Mouse (Mus musculus) heart, adult 2 months (tissue): ENCODE measurements around the gene March8. TPM values are rescaled to one million over a fixed set of nuclear protein-coding genes. Genes with fewer than 3 reads are reported as not detected.

Experiments used
- DNase-seq, 2 experiments: peaks; one replicate each; pipeline ENCODE4 v3.0.0; 2021
- H3K27ac ChIP-seq: fragments of 200-600 bp; 2 replicates; pipeline ENCODE4 v1.8.1; 2022
- H3K27me3 ChIP-seq: fragments of 200-500 bp; 2 replicates; pipeline ENCODE4 v1.6.1; 2012; ENCODE audit warnings: mild to moderate bottlenecking, low read length, inconsistent platforms, mixed read lengths; ENCODE audit not compliant: control insufficient read depth, insufficient read depth
- H3K36me3 ChIP-seq: fragments of 200-500 bp; 2 replicates; pipeline ENCODE4 v1.6.1; 2012; ENCODE audit warnings: low read length, inconsistent platforms; ENCODE audit not compliant: control insufficient read depth, insufficient read depth
- H3K4me1 ChIP-seq: fragments of 200-500 bp; 2 replicates; pipeline ENCODE4 v1.6.1; 2011; ENCODE audit warnings: low read length; ENCODE audit not compliant: control insufficient read depth, insufficient read depth
- H3K4me3 ChIP-seq: fragments of 200-600 bp; 2 replicates; pipeline ENCODE4 v1.8.1; 2022
- H3K79me2 ChIP-seq: fragments of 200-500 bp; replicated peaks from 2 replicates; pipeline ENCODE4 v1.6.1; 2012; ENCODE audit warnings: mild to moderate bottlenecking, inconsistent platforms, low read length, moderate library complexity, mixed read lengths; ENCODE audit not compliant: control insufficient read depth, insufficient read depth
- H3K9ac ChIP-seq: fragments of 200-500 bp; 2 replicates; pipeline ENCODE4 v1.6.1; 2012; ENCODE audit warnings: low read depth, mild to moderate bottlenecking, control low read depth, inconsistent platforms, low read length, mixed read lengths
- CTCF ChIP-seq: fragments of 200-600 bp; IDR thresholded peaks from 2 replicates; pipeline ENCODE4 v1.8.1; 2022; ENCODE audit warnings: antibody characterized with exemption, mild to moderate bottlenecking, moderate library complexity
- EP300 ChIP-seq: fragments of 200-500 bp; IDR thresholded peaks from 2 replicates; pipeline ENCODE4 v1.6.1; 2011; ENCODE audit warnings: low read depth, low read length, control low read depth; ENCODE audit not compliant: insufficient read depth
- POLR2A ChIP-seq: fragments of 200-500 bp; IDR thresholded peaks from 2 replicates; pipeline ENCODE4 v1.6.1; 2011; ENCODE audit warnings: mild to moderate bottlenecking, low read depth, low read length, control low read depth; ENCODE audit not compliant: insufficient read depth
- WGBS: fragments of 180-500 bp; shearing (Covaris S2); methylation state at CpG from one replicate; pipeline ENCODE4 v1.1.7; 2018; 5-methylcytosine and 5-hydroxymethylcytosine counted together
- intact Hi-C: fragments of 180-260 bp; cut with DNase I; formaldehyde crosslinking; loops from one replicate; pipeline ENCODE4 v1.15.1; 2025
- long read RNA-seq: library from polyadenylated mRNA; stranded (forward); transcript quantifications from one replicate; pipeline ENCODE4 v2.0.0, GENCODE M21; 2021
- polyA plus RNA-seq: library from polyadenylated mRNA; depleted of rRNA; stranded (reverse); fragments of >200 nt; gene quantifications from 2 replicates; pipeline ENCODE4 v1.2.3, GENCODE M21; 2012; rRNA removed
- total RNA-seq, 2 experiments: library from RNA; stranded (reverse); gene quantifications; 2 replicates each; pipeline ENCODE4 v1.2.3; 2021

Gene March8
- total RNA-seq (10 to 100 TPM; 38.4 to 43.9 TPM), polyA plus RNA-seq (27.8 and 46.2 TPM in 2 replicates)
- long read RNA-seq, full-length matches to known transcripts, result 16 of 32 reads
- long read RNA-seq, partial matches to known transcripts, result 2 of 32 reads
- long read RNA-seq, other reads (novel, unspliced or antisense), result 14 of 32 reads

DNA sequence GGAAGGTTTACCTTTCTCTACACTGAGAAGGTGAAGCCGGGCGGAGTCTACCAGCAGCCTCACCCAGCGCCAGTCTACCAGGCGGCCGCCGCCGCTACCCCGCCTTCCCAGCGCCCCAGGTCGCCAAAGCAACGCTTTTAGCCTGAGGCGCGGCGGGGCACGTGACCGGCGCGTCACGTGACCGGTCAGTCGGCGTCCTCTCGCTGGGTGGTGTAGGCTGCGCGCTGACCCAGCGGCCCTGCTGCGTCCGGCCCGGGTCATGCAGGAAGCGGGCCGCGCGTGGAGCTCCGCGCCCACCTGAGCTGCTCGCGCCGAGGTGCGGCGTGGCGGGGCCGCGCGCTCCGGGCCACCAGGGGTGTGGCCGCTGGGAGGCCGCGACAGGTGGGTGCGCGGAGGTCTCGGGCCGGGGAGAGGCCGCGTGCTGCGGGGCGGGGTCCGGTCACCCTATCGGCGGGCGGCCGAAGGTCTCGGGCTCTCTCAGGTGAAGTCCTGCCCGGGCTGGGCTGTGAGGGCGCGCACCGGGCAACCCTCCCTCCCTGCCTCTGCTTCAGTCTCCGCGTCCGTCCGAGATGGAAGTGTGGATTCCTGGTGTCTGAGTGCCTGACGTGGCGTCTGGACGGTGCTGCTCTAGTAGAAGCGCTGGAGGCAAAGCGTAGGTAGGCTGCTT is at the start of gene March8:
March8 (plus strand) TSS at position 190 of the 667 bp plus-strand sequence.
- Histone ChIP-seq H3K4me3 (peak within 1 kb of the TSS; percentile 90), H3K4me1 (no peaks in the 10 kb centered on the region), H3K36me3 (no peaks in the 10 kb centered on the region), H3K27ac (peak within 1 kb of the TSS; percentile 71), H3K9ac (peak within 1 kb of the TSS; percentile 79), H3K27me3 (no peaks in the 10 kb centered on the region), H3K79me2 (peaks cover 2% of the 10 kb centered on the region)
- intact Hi-C loops, result no loop called here
- WGBS, result under 1% methylated on average over 71 of the region's 75 CpGs
- peak; percentile 92 to 95 for DNase-seq
- TF ChIP-seq POLR2A (peak; percentile 59; the same call in 1 of the 2 replicates), EP300 (0 out of 2 replicates have a peak, but pooled peaks have one; percentile 17), CTCF (peak; percentile 36; the same call in 1 of the 2 replicates)

DNA sequence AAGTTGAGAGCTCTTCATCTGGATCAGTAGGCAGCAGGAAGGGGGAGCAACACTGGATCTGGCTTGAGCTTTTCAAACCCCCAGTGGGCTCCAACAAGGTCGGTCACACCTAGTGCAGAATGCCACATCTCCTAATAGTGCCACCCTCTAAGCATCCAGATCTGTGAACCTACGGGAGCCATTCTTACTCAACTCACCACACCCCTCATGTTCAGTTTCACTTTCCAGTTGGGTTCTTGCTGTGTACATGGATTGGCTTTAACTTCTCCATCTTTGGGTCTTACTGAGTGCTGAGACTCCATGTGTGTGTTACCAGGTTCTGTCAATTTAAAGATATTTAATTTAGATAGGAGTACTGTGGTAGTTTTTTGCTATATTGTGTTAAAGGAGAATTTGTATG is 26.4 kb upstream of the March8 start:
- intact Hi-C loops, result no loop called here
- no peak for TF ChIP-seq EP300
- no peak for TF ChIP-seq CTCF
- no peak for TF ChIP-seq POLR2A

DNA sequence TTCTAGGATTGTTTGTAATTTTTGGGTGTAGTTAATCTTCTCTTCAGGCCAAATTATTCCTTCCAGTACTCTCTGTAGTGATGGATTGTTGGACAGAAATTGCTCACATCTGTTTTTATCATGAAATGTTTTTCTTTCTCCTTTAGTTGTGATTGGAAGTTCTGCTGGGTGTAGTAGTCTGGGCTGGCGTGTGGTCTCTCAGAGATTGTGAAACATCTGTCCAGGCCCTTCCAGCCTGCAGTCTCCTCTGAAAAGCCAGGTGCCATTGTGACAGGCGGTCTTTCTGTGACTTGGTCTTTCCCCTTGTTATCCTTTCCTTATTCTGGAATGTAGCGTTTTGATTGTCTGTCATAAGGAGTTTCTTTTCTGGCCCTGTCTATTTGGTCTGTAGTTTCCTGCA is 18.6 kb upstream of the March8 start:
- no peak overlapping the region for H3K9ac ChIP-seq
- no peak overlapping the region for H3K27ac ChIP-seq
- intact Hi-C loops, result no loop called here
- no peak overlapping the region for H3K4me3 ChIP-seq
- no peaks in the 10 kb centered on the region for H3K79me2 ChIP-seq
- H3K4me1 ChIP-seq, result no peaks in the 10 kb centered on the region
- H3K27me3 ChIP-seq, result no peaks in the 10 kb centered on the region
- TF ChIP-seq CTCF, result no peak
- TF ChIP-seq EP300, result no peak
- TF ChIP-seq POLR2A, result no peak
- peak in 1 of 2 experiments; percentile 11 for DNase-seq
- WGBS, result 60% methylated on average over 3 of the region's 3 CpGs
- no peaks in the 10 kb centered on the region for H3K36me3 ChIP-seq

More for the DNA sequence above, 26.4 kb upstream of the March8 start:
- H3K27me3 ChIP-seq, result no peaks in the 10 kb centered on the region
- no peaks in the 10 kb centered on the region for H3K79me2 ChIP-seq
- H3K27ac ChIP-seq, result no peak overlapping the region
- H3K4me1 ChIP-seq, result no peaks in the 10 kb centered on the region
- H3K36me3 ChIP-seq, result no peaks in the 10 kb centered on the region
- WGBS, result 81% methylated on average over 2 of the region's 2 CpGs
- H3K9ac ChIP-seq, result no peak overlapping the region
- DNase-seq, result no peak
- H3K4me3 ChIP-seq, result no peak overlapping the region

DNA sequence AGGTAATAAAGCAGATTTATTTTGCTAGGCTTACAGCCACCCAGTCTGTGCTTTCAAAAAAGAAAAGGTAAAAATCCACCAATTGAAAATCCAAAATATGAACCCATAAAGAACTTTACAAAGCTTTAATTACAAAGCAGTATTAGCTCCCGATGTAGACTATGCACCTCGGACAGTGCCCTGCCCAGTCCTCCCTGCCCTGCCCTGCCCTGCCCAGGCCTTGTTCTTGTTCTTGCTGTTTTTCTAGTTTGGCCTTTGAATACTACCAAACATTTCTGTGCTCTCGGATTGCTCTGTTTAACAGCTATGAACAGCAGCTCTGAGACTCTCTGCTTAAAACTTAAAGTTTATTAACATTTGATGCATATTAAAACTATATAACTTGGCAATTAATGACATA is 11.2 kb upstream of the March8 start:
- no peaks in the 10 kb centered on the region for H3K27me3 ChIP-seq
- H3K9ac ChIP-seq, result no peak overlapping the region
- no peak for TF ChIP-seq POLR2A
- TF ChIP-seq CTCF, result no peak
- no peak for TF ChIP-seq EP300
- H3K79me2 ChIP-seq, result no peaks in the 10 kb centered on the region
- intact Hi-C loops, result loop anchor here (5.0 kb wide), 1 partner anchor 109 kb away; no protein-coding TSS in a partner anchor
- no peak overlapping the region for H3K4me3 ChIP-seq
- no peaks in the 10 kb centered on the region for H3K36me3 ChIP-seq
- H3K4me1 ChIP-seq, result no peaks in the 10 kb centered on the region
- DNase-seq, result no peak
- H3K27ac ChIP-seq, result no peak overlapping the region
- 79% methylated on average over 3 of the region's 3 CpGs for WGBS

DNA sequence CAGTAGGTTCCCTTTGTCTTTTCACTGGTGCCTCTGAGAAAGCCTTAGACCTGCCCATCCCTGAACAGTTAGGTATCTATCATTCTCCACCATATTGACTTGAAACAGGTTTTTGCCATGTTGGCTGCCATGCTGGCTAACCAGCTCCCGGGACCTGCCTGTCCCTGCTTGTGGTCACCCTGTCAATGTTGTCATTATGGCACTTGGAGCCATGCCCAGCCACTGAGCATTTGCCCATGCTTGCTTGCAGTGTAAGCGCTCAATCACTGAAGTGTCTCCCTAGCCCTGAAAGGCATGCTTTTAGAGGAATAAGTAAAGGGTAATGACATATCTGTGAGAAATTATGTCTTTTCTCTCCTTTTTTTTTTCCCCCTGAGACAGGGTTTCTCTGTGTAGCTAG is 6.4 kb upstream of the March8 start:
- Histone ChIP-seq H3K27me3 (no peaks in the 10 kb centered on the region), H3K36me3 (no peaks in the 10 kb centered on the region), H3K4me1 (no peaks in the 10 kb centered on the region), H3K9ac (no peak overlapping the region), H3K27ac (no peak overlapping the region), H3K4me3 (no peak overlapping the region), H3K79me2 (no peaks in the 10 kb centered on the region)
- 71% methylated on average over 2 of the region's 2 CpGs for WGBS
- no peak for DNase-seq
- intact Hi-C loops, result no loop called here
- TF ChIP-seq POLR2A, result no peak

DNA sequence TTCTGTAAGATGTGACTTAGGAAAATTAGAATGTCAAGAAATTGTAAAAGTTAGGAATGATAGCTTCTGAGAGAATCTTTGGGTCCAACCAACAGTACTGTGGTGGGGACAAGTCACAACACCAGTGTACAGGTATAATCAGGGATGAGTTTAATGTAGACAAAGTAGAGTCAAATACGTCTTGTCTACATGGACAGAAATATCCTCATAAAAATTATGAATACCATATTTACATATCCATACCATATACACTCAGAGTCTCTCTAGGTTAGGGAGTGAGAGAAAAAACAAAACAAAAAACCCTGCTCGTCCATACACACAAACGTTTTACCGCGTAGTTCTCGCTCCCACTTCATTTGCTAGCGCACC is 374 bp upstream of the March8 start:
- Histone ChIP-seq H3K9ac (peak overlapping the region; percentile 69; the same call in 1 of the 2 replicates), H3K27ac (no peak overlapping the region; the same call in 1 of the 2 replicates), H3K36me3 (no peaks in the 10 kb centered on the region), H3K79me2 (peaks cover 2% of the 10 kb centered on the region), H3K4me1 (no peaks in the 10 kb centered on the region), H3K27me3 (no peaks in the 10 kb centered on the region), H3K4me3 (peak overlapping the region; percentile 90)
- no peak for TF ChIP-seq EP300
- TF ChIP-seq CTCF, result no peak
- no peak for TF ChIP-seq POLR2A
- intact Hi-C loops, result no loop called here
- 2% methylated on average over 7 of the region's 7 CpGs for WGBS
- no peak for DNase-seq
